Mouse (Mus musculus): ENCODE data around the gene Gtf2h1.

The Gtf2h1 gene

DNA sequence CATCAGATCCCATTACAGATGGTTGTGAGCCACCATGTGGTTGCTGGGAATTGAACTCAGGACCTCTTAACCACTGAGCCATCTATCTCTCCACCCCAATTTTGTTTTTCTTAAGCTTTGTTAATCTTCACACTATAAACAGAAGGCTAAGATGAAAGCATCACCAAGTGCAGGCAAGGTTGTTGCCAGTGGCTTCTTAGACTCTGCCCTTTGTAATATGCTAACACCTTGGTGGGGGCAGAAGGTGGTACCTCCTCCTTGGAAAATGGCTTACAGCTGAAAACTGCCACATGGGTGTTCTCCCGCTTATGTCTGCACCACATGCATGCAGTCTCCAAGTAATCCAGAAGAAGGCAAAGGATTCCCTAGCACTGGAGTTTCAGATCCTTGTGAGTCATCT lies 56.8 kb downstream of the Gtf2h1 start:
- DNase-seq = no peak

GRCm38 (mm10) chr7:46853365-46853764 lies 57.5 kb downstream of the Gtf2h1 start:
- no peak for DNase-seq

GRCm38 (mm10) chr7:46855866-46856560 lies 60.1 kb downstream of the Gtf2h1 start:
- no peak for DNase-seq

GRCm38 (mm10) chr7:46857436-46857835 lies 61.5 kb downstream of the Gtf2h1 start:
- no peak for DNase-seq

DNA sequence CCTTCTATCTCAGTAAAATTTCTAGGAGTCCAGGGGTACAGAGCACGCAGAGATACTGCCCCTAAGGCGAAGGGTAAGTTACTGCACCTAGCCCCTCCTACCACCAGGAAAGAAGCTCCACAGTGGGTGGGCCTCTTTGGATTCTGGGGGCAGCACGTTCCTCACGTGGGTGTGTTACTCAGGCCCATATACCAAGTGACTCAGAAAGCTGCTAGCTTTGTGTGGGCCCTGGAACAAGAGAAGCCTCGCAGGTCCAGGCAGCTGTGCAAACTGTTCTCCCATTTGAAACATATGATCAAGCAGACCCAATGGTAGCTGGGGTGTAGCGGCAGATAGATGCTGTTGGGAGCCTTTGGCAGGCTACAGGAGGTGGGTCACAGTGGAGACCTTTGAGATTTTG lies 63.1 kb downstream of the Gtf2h1 start:
- no peak for DNase-seq

DNA sequence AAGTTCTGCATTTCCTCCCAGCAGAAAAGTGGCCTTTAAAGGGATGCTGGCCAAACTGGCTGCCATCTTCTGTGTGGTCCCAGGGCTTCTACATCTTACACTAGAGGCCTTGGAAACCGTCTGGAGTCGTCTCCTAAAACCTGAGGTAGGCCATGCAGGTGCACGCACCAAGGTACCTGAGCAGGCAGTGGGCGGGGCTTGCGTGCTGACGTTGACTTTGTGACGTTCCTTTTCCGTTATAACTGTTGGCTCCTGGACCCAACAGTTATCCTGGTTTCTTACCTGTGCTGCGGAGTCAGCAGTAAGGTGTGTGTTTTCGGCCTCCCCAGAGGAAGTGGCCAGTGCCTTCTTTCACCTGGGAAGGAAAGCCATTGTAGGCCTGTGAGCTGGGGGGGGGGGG lies 65.1 kb downstream of the Gtf2h1 start, which contains the start of gene Ldhc:
Gene Ldhc (plus strand): TSS at position 208 of the 400 bp plus-strand sequence.
- DNase-seq = no peak

GRCm38 (mm10) chr7:46871988-46872387 lies 76.1 kb downstream of the Gtf2h1 start:
- no peak for DNase-seq

Data from lung, adult 18-20 months (tissue).